In genomic region chr11:6593406-6593805, GRCm38 (mm10) we compare ENCODE assay signal across 39 mouse cellular contexts. TPM values are rescaled to one million over a fixed set of nuclear protein-coding genes. Genes with fewer than 3 reads are reported as not detected.
DNase-seq lines count a peak whose midpoint lies in the region; ATAC-seq and TF ChIP-seq lines count a peak whose summit lies in the region.
"Had no signal": no experiment of that assay in that cellular context is flagged by ENCODE, and none has a peak within 500 bp of the region (broad histone marks: within the 10 kb centered on the region; RNA-seq: fewer than 3 reads in every experiment).

No protein-coding gene starts in this region.

- TF ChIP-seq CTCF in cortical plate, adult 2 months (IDR thresholded peaks at IDR 0.05; ENCODE audit: extremely low read depth, insufficient read depth, low read length): no peak

- WGBS in liver, embryonic 15.5 days (ENCODE audit: insufficient replicate concordance): 78% methylated on average over 11 of the region's 11 CpGs

- no peak overlapping the region; the same call in 1 of the 2 replicates for H3K9ac ChIP-seq in liver, embryonic 15.5 days
- H3K9ac ChIP-seq: heart, embryonic 12.5 days; hindbrain, embryonic 14.5 days; limb, embryonic 15.5 days; lung, embryonic 14.5 days; neural tube, embryonic 12.5 days had no signal

- H3K4me2 ChIP-seq in liver, embryonic 15.5 days: no peak overlapping the region
- H3K4me2 ChIP-seq: heart, embryonic 12.5 days; hindbrain, embryonic 14.5 days; limb, embryonic 15.5 days; lung, embryonic 14.5 days; midbrain, embryonic 11.5 days; neural tube, embryonic 12.5 days had no signal

- H3K36me3 ChIP-seq in liver, embryonic 15.5 days (replicated peaks): peaks cover 90% of the 10 kb centered on the region

- DNase-seq in left cerebral cortex, postnatal 4 days: peak; percentile 53
- no peak for DNase-seq in left cerebral cortex, adult 9 months (ENCODE audit: low spot score in 2 of 2)
- DNase-seq in heart, adult 9 months (ENCODE audit: low spot score in 2 of 2): no peak
- DNase-seq in frontal cortex, postnatal 25 days (ENCODE audit: low spot score in 2 of 2): no peak
- DNase-seq: adrenal gland, postnatal 10 days; B cell, adult 2 months; cerebellum, adult 11-12 months; cerebellum, adult 9-11 months; gastrocnemius, postnatal 36 days; heart, adult 18-20 months; heart, postnatal 4 days; kidney, adult 2 months; kidney, postnatal 4 days; lung, embryonic 14.5 days; lung, postnatal 14 days; right cerebral cortex, postnatal 4 days; thymus, postnatal 4 days had no signal

- no peak for ATAC-seq in liver, embryonic 15.5 days (ENCODE audit: insufficient read depth)
- ATAC-seq: forebrain, embryonic 14.5 days; inflammation-experienced regulatory T-cells, adult 6 months; midbrain, embryonic 16.5 days had no signal

- 0 out of 2 replicates have a peak overlapping the region, but pooled peaks have one; percentile 13 for H3K27ac ChIP-seq in cortical plate, adult 2 months (ENCODE audit: insufficient read depth, low read length)
- peak overlapping the region; percentile 88 for H3K27ac ChIP-seq in liver, embryonic 15.5 days (replicated peaks)
- H3K27ac ChIP-seq: gastrocnemius, adult 2 months; hindbrain, embryonic 14.5 days; kidney, postnatal 0 days; limb, embryonic 10.5 days; limb, embryonic 15.5 days; neural tube, embryonic 12.5 days had no signal

- intact Hi-C loops in left cerebral cortex, postnatal 4 days (cut with DNase I): no loop called here

- H3K9me3 ChIP-seq in liver, embryonic 15.5 days (replicated peaks): no peaks in the 10 kb centered on the region
- H3K9me3 ChIP-seq: heart, embryonic 12.5 days; limb, embryonic 10.5 days; limb, embryonic 15.5 days; neural tube, embryonic 12.5 days had no signal

- H3K4me3 ChIP-seq in cortical plate, adult 2 months (ENCODE audit: insufficient read depth, low read length): no peak overlapping the region
- no peak overlapping the region for H3K4me3 ChIP-seq in liver, embryonic 15.5 days (replicated peaks)
- H3K4me3 ChIP-seq: gastrocnemius, adult 2 months; heart, embryonic 12.5 days; limb, embryonic 10.5 days; limb, embryonic 15.5 days; myocyte; neural tube, embryonic 12.5 days had no signal

- no peaks in the 10 kb centered on the region for H3K27me3 ChIP-seq in liver, embryonic 15.5 days
- H3K27me3 ChIP-seq: heart, embryonic 12.5 days; limb, embryonic 15.5 days; neural tube, embryonic 12.5 days had no signal

- no peak for TF ChIP-seq POLR2A in cortical plate, adult 2 months (IDR thresholded peaks at IDR 0.05; ENCODE audit: extremely low read depth, insufficient read depth, low read length)

- H3K4me1 ChIP-seq in cortical plate, adult 2 months (ENCODE audit: control insufficient read depth, insufficient read depth, low read length): no peaks in the 10 kb centered on the region
- H3K4me1 ChIP-seq in liver, embryonic 15.5 days (replicated peaks): peaks cover 100% of the 10 kb centered on the region

RNA-seq across cellular contexts. Expression of gene Nacad, which starts 12.4 kb away (rescaled TPM):
- total RNA-seq in left cerebral cortex, postnatal 4 days (2021): 10 to 100 TPM; 94.4 to 99.0 TPM
- 52.3 and 54.1 TPM in 2 replicates for polyA plus RNA-seq in cortical plate, adult 2 months (2012; rRNA removed)
- polyA plus RNA-seq in liver, embryonic 15.5 days (2015; fragmentation: Nextera tagmentation; extraction: Ambion mirVana): 5.2 and 5.3 TPM in 2 replicates
- polyA plus RNA-seq: inflammation-experienced regulatory T-cells, adult 6 months had no signal

RNA-seq across cellular contexts. Expression of gene Tbrg4, which starts 32.5 kb away (rescaled TPM):
- total RNA-seq in left cerebral cortex, postnatal 4 days (2021): 10 to 100 TPM; 50.5 to 52.2 TPM
- polyA plus RNA-seq in cortical plate, adult 2 months (2012; rRNA removed): 57.5 and 60.2 TPM in 2 replicates
- 31.0 and 33.3 TPM in 2 replicates for polyA plus RNA-seq in liver, embryonic 15.5 days (2015; fragmentation: Nextera tagmentation; extraction: Ambion mirVana)

RNA-seq across cellular contexts. Expression of gene Wap, which starts 45.0 kb away (rescaled TPM):
- not detected for total RNA-seq in left cerebral cortex, postnatal 4 days (2021)
- polyA plus RNA-seq in cortical plate, adult 2 months (2012; rRNA removed): not detected in 2 replicates
- polyA plus RNA-seq in liver, embryonic 15.5 days (2015; fragmentation: Nextera tagmentation; extraction: Ambion mirVana): not detected in 2 replicates
- total RNA-seq: adrenal gland, postnatal 10 days; ES-E14; gastrocnemius, adult 2 months; gastrocnemius, postnatal 36 days; heart, adult 18-20 months; heart, postnatal 4 days; layer of hippocampus, adult 8-10 months; layer of hippocampus, postnatal 25 days; left cerebral cortex, adult 8-10 months had no signal
- polyA plus RNA-seq: forebrain, embryonic 14.5 days; frontal cortex, adult 2 months; heart, embryonic 12.5 days; heart, postnatal 0 days; hindbrain, embryonic 14.5 days; inflammation-experienced regulatory T-cells, adult 6 months; kidney, adult 2 months; kidney, postnatal 0 days; limb, embryonic 10.5 days; limb, embryonic 15.5 days; lung, embryonic 14.5 days; midbrain, embryonic 11.5 days; midbrain, embryonic 16.5 days; myocyte; neural tube, embryonic 12.5 days; spleen, adult 2 months; testis, adult 2 months had no signal

RNA-seq across cellular contexts. Expression of gene Ccm2, which starts 46.7 kb away (rescaled TPM):
- 10 to 100 TPM; 55.6 to 58.9 TPM for total RNA-seq in left cerebral cortex, postnatal 4 days (2021)
- polyA plus RNA-seq in cortical plate, adult 2 months (2012; rRNA removed): 92.0 and 106 TPM in 2 replicates
- 40.1 and 43.9 TPM in 2 replicates for polyA plus RNA-seq in liver, embryonic 15.5 days (2015; fragmentation: Nextera tagmentation; extraction: Ambion mirVana)
